Mouse (Mus musculus) hindbrain, embryonic 16.5 days (tissue): Measurements from ENCODE around the gene A2ml1. TPM values are rescaled to one million over a fixed set of nuclear protein-coding genes. Genes with fewer than 3 reads are reported as not detected.

Experiments
- ATAC-seq: fragments of 200-750 bp; cut with Nextera tagmentation; 2 replicates; pipeline ENCODE4 v1.8.0; 2017; ENCODE audit warnings: moderate TSS enrichment, moderate library complexity
- H3K27ac ChIP-seq: fragments of 300-500 bp; sonication (generic); 2 replicates; pipeline ENCODE4 v1.5.1; 2014; ENCODE audit warnings: low read depth, mild to moderate bottlenecking, control low read depth, low read length, moderate library complexity
- H3K27me3 ChIP-seq: fragments of 300-500 bp; sonication (generic); replicated peaks from 2 replicates; pipeline ENCODE4 v1.6.1; 2014; ENCODE audit warnings: low read length; ENCODE audit not compliant: control insufficient read depth, insufficient read depth
- H3K36me3 ChIP-seq: fragments of 300-500 bp; sonication (generic); 2 replicates; pipeline ENCODE4 v1.6.1; 2014; ENCODE audit warnings: mild to moderate bottlenecking, low read length, moderate library complexity, mixed read lengths; ENCODE audit not compliant: control insufficient read depth, insufficient read depth
- H3K4me1 ChIP-seq: fragments of 300-500 bp; sonication (generic); 2 replicates; pipeline ENCODE4 v1.6.1; 2014; ENCODE audit warnings: low read depth, low read length; ENCODE audit not compliant: control insufficient read depth, insufficient read depth
- H3K4me2 ChIP-seq: fragments of 300-500 bp; sonication (generic); 2 replicates; pipeline ENCODE4 v1.6.1; 2014; ENCODE audit warnings: mild to moderate bottlenecking, low read length, control low read depth, moderate library complexity
- H3K4me3 ChIP-seq: fragments of 300-500 bp; sonication (generic); 2 replicates; pipeline ENCODE4 v1.5.1; 2014; ENCODE audit warnings: mild to moderate bottlenecking, low read length, control low read depth, moderate library complexity
- H3K9ac ChIP-seq: fragments of 300-500 bp; sonication (generic); 2 replicates; pipeline ENCODE4 v1.6.1; 2014; ENCODE audit warnings: low read depth, mild to moderate bottlenecking, control low read depth, low read length, moderate library complexity
- H3K9me3 ChIP-seq: fragments of 300-500 bp; sonication (generic); 2 replicates; pipeline ENCODE4 v1.6.1; 2014; ENCODE audit warnings: mild to moderate bottlenecking, low read length, moderate library complexity; ENCODE audit not compliant: control insufficient read depth
- WGBS: fragments of 180-500 bp; shearing (Covaris S2); extraction: QIAGEN DNeasy Blood & Tissue Kit; methylation state at CpG from one replicate; pipeline ENCODE4 v1.1.7; 2014; 5-methylcytosine and 5-hydroxymethylcytosine counted together
- polyA plus RNA-seq: library from polyadenylated mRNA; unstranded; fragments of >200 nt; fragmentation: Nextera tagmentation; extraction: Ambion mirVana; gene quantifications from 2 replicates; pipeline ENCODE4 v1.2.1, GENCODE M21; 2015

The A2ml1 gene
- polyA plus RNA-seq, 1 experiment from 2014 or later = 5.6 TPM

DNA sequence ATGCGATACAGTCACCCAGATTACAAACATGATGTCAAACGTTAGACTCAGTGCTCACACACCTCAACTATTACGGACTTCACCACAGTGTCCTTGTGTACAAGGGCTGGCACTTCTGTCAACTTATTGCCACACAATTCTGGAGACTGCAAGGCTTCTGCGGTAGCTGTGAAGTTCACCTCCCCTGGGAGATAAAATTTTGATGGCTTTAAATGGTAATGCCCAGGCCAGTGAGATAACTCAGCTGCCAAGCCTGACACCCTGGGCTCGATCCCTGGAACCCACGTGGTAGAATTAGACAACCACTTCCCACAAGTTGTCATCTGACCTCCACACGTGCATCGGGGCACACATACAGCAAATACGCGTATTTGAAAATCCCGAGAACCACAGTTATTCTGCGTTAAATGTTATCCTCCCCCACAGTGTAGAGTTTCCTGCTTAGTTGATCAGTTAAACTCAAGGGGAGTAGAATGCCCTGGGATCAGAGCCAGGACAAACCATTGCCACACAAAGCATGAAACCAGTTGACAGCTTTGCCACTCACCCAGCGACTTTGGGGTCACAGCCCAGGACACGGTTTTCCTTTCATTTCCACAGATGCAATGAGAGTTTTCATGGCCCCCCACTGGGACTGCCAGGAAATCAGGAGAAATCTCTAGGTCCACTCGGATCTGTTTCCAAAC is 86.6 kb downstream of the A2ml1 start:
- H3K4me3 ChIP-seq = no peak overlapping the region
- no peaks in the 10 kb centered on the region for H3K9me3 ChIP-seq
- H3K4me2 ChIP-seq = no peak overlapping the region
- H3K27me3 ChIP-seq = no peaks in the 10 kb centered on the region
- no peak for ATAC-seq
- H3K9ac ChIP-seq = no peak overlapping the region
- H3K36me3 ChIP-seq = no peaks in the 10 kb centered on the region
- no peak overlapping the region for H3K27ac ChIP-seq
- H3K4me1 ChIP-seq = no peaks in the 10 kb centered on the region
- 65% methylated on average over 15 of the region's 15 CpGs for WGBS

DNA sequence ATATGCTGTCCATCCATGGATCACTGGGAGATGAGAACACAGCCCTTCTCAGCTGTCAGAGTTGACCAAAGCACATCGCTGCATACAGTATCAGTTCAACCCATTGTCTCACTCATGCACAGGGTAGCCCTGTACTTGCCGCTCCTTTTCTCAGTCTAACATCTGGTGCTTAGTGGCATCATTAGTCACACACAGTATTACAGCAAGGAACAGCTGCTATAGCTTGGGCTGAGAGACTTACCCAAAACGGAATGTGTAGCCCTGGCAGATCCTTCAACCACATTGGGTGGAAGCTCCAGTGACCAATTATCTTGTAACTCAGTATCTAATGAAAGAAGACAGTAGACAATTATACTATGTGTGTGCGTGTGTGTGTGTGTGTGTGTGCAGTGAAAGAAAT is 89.5 kb downstream of the A2ml1 start:
- H3K4me2 ChIP-seq = no peak overlapping the region
- no peaks in the 10 kb centered on the region for H3K4me1 ChIP-seq
- H3K4me3 ChIP-seq = no peak overlapping the region
- H3K9me3 ChIP-seq = no peaks in the 10 kb centered on the region
- no peak overlapping the region for H3K27ac ChIP-seq
- H3K27me3 ChIP-seq = no peaks in the 10 kb centered on the region
- no peak overlapping the region for H3K9ac ChIP-seq
- WGBS = 67% methylated on average over 4 of the region's 4 CpGs
- peak; percentile 86 for ATAC-seq
- H3K36me3 ChIP-seq = no peaks in the 10 kb centered on the region

DNA sequence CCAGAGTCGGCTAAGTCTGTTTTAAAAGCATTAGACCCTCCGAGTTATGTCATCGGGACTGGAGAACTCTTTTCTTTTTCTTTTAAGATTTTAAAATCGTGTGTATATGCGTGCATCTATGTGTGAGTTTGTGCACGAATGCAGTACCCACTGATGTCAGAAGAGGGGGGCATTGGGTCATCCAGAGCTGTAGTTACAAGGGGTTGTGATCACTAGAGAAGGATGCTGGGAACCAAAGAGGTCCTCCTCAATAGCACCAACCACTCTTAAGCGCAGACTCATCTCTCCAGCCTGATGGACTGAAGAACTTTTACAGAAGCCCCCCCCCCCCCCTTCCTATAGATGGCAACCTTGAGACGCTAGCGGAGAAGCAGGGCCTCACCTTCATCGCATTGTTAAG is 91.3 kb downstream of the A2ml1 start:
- no peak overlapping the region for H3K27ac ChIP-seq
- H3K36me3 ChIP-seq = no peaks in the 10 kb centered on the region
- H3K27me3 ChIP-seq = no peaks in the 10 kb centered on the region
- H3K9ac ChIP-seq = no peak overlapping the region
- H3K4me3 ChIP-seq = no peak overlapping the region
- WGBS = 92% methylated on average over 10 of the region's 10 CpGs
- H3K4me2 ChIP-seq = no peak overlapping the region
- H3K4me1 ChIP-seq = no peaks in the 10 kb centered on the region
- no peak for ATAC-seq
- H3K9me3 ChIP-seq = no peaks in the 10 kb centered on the region

Other genes starting within 250 kb of the A2ml1 start
- gene Tulp3, start 225.8 kb downstream of the A2ml1 start, polyA plus RNA-seq = 17.7 and 19.9 TPM in 2 replicates
- gene Rhno1, start 218.7 kb downstream of the A2ml1 start, polyA plus RNA-seq = 67.4 and 82.0 TPM in 2 replicates
- gene Foxm1, start 218.6 kb downstream of the A2ml1 start, polyA plus RNA-seq = 7.2 and 9.5 TPM in 2 replicates
- 0.61 and 0.82 TPM in 2 replicates for gene Tex52, start 206.2 kb downstream of the A2ml1 start, polyA plus RNA-seq
- gene Gm44596, start 206.1 kb downstream of the A2ml1 start, polyA plus RNA-seq = not detected in 2 replicates
- 11.0 and 11.3 TPM in 2 replicates for gene Nrip2, start 182.3 kb downstream of the A2ml1 start, polyA plus RNA-seq
- 35.7 and 46.9 TPM in 2 replicates for gene Itfg2, start 156.7 kb downstream of the A2ml1 start, polyA plus RNA-seq
- gene Fkbp4, start 142.9 kb downstream of the A2ml1 start, polyA plus RNA-seq = 341 and 344 TPM in 2 replicates
- 0.10 and 0.34 TPM in 2 replicates for gene Pzp, start 54.9 kb downstream of the A2ml1 start, polyA plus RNA-seq
- gene Klrb1a, start 41.9 kb upstream of the A2ml1 start, polyA plus RNA-seq = not detected in 2 replicates
- gene Clec2h, start 80.8 kb upstream of the A2ml1 start, polyA plus RNA-seq = not detected in 2 replicates
- 1.3 and 1.5 TPM in 2 replicates for gene Klrb1, start 141.5 kb upstream of the A2ml1 start, polyA plus RNA-seq
- gene Klrb1c, start 207.6 kb upstream of the A2ml1 start, polyA plus RNA-seq = 0.11 and 0.15 TPM in 2 replicates
- not detected in 2 replicates for gene Gm44511, start 244.7 kb upstream of the A2ml1 start, polyA plus RNA-seq
- not detected in 2 replicates for gene Klrb1b, start 244.7 kb upstream of the A2ml1 start, polyA plus RNA-seq